Mouse (Mus musculus): ENCODE measurements around the gene Limch1. TPM values are rescaled to one million over a fixed set of nuclear protein-coding genes. Genes with fewer than 3 reads are reported as not detected.

Gene Limch1
- polyA plus RNA-seq, 1 experiment from 2014 or later = 37.5 TPM

DNA sequence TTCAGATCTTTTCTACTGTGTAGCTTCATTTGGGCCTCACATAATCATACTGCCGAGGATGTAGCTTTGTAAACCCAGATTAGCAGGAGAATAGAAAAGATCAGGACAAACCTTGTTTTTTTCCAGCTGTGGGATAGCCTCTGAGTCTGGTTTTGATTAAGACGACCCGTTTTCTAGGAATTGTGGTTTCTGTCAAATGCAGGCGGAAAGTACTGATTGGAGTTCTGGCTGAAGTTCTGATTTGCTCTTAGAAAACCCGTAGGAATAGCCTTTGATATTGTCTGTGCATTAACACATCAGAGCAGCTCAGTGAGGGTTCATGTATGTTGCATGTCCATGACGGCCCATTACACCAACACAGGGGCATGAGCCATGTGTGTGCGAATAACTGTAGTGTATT is 246.8 kb downstream of the Limch1 start:
- H3K27me3 ChIP-seq (ENCODE audit: insufficient read depth, low read length) = no peaks in the 10 kb centered on the region
- H3K4me3 ChIP-seq (ENCODE audit: low read length) = no peak overlapping the region
- no peak overlapping the region for H3K9ac ChIP-seq (replicated peaks; ENCODE audit: low read length)
- WGBS = 89% methylated on average over 7 of the region's 7 CpGs
- ATAC-seq (ENCODE audit: low FRiP score, low TSS enrichment) = no peak
- no peak overlapping the region for H3K4me2 ChIP-seq (replicated peaks; ENCODE audit: low read depth, low read length)
- 0 out of 2 replicates have a peak, but pooled peaks cover 2% of the 10 kb centered on the region for H3K36me3 ChIP-seq (ENCODE audit: insufficient read depth, low read length)
- peaks cover 15% of the 10 kb centered on the region for H3K4me1 ChIP-seq (ENCODE audit: insufficient read depth, low read length)
- H3K9me3 ChIP-seq (ENCODE audit: low read length) = no peaks in the 10 kb centered on the region
- no peak overlapping the region for H3K27ac ChIP-seq (ENCODE audit: low read length)

DNA sequence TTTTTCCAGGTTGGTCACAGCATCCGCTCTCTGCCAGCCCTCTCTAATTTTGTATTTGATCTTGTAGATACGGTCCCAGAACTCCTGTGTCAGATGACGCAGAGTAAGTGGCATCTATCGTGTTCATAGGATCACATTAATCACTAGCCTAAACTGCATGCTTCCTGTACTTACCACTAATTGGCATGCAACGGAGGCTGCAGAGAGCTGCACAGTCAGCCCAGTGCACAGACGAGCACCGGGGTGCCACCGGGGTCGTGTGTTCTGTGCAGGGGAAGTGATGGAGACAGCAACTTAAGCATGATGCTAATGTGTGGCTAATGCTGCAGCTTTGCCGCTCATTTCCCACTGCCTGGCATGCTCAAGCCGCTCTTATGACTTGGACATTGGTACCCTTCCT is 247.4 kb downstream of the Limch1 start:
- no peak overlapping the region for H3K4me2 ChIP-seq (replicated peaks; ENCODE audit: low read depth, low read length)
- no peak overlapping the region for H3K4me3 ChIP-seq (ENCODE audit: low read length)
- 65% methylated on average over 11 of the region's 11 CpGs for WGBS
- no peak for ATAC-seq (ENCODE audit: low FRiP score, low TSS enrichment)
- no peak overlapping the region for H3K9ac ChIP-seq (replicated peaks; ENCODE audit: low read length)
- H3K9me3 ChIP-seq (ENCODE audit: low read length) = no peaks in the 10 kb centered on the region
- H3K27me3 ChIP-seq (ENCODE audit: insufficient read depth, low read length) = no peaks in the 10 kb centered on the region
- no peak overlapping the region for H3K27ac ChIP-seq (ENCODE audit: low read length)
- H3K36me3 ChIP-seq (ENCODE audit: insufficient read depth, low read length) = no peaks in the 10 kb centered on the region
- H3K4me1 ChIP-seq (ENCODE audit: insufficient read depth, low read length) = peaks cover 17% of the 10 kb centered on the region

DNA sequence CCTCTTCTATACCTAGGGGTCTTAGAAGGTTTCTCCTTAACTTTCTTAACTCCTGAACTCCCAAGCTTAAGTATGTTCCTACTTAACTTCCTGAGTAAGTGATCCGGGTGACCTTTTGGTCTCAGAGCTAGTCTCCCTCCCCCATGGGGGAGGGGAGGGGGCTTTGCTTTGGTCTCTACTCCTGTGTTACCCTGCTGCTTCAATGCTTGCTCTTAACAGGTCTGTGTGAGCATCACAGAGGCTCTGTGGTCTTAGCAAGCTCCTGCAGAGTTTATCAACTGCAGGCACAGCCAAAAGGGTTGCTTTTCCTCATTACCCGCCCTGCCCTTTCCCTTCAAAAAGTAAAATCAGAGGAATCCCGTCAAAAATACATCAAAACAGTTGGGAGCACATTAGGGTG is 250.5 kb downstream of the Limch1 start:
- 0 out of 2 replicates have a peak, but pooled peaks cover 4% of the 10 kb centered on the region for H3K36me3 ChIP-seq (ENCODE audit: insufficient read depth, low read length)
- no peak overlapping the region for H3K4me3 ChIP-seq (ENCODE audit: low read length)
- no peaks in the 10 kb centered on the region for H3K27me3 ChIP-seq (ENCODE audit: insufficient read depth, low read length)
- H3K9me3 ChIP-seq (ENCODE audit: low read length) = no peaks in the 10 kb centered on the region
- no peak overlapping the region for H3K9ac ChIP-seq (replicated peaks; ENCODE audit: low read length)
- H3K4me2 ChIP-seq (replicated peaks; ENCODE audit: low read depth, low read length) = no peak overlapping the region
- 20% methylated on average over 3 of the region's 3 CpGs for WGBS
- H3K4me1 ChIP-seq (ENCODE audit: insufficient read depth, low read length) = peaks cover 17% of the 10 kb centered on the region
- no peak for ATAC-seq (ENCODE audit: low FRiP score, low TSS enrichment)
- no peak overlapping the region for H3K27ac ChIP-seq (ENCODE audit: low read length)

GRCm38 (mm10) chr5:66996886-66997599 is 251.4 kb downstream of the Limch1 start:
- no peak overlapping the region for H3K27ac ChIP-seq (ENCODE audit: low read length)
- WGBS = 6% methylated on average over 33 of the region's 33 CpGs

GRCm38 (mm10) chr5:66997600-66997930 is 251.9 kb downstream of the Limch1 start:
- Histone ChIP-seq H3K9me3 (ENCODE audit: low read length) (no peaks in the 10 kb centered on the region), H3K4me2 (replicated peaks; ENCODE audit: low read depth, low read length) (peak overlapping the region; percentile 80), H3K4me3 (ENCODE audit: low read length) (peak overlapping the region; percentile 48), H3K27me3 (ENCODE audit: insufficient read depth, low read length) (no peaks in the 10 kb centered on the region), H3K27ac (ENCODE audit: low read length) (no peak overlapping the region), H3K9ac (replicated peaks; ENCODE audit: low read length) (peak overlapping the region; percentile 62), H3K4me1 (ENCODE audit: insufficient read depth, low read length) (peaks cover 17% of the 10 kb centered on the region), H3K36me3 (ENCODE audit: insufficient read depth, low read length) (0 out of 2 replicates have a peak, but pooled peaks cover 15% of the 10 kb centered on the region)
- 27% methylated on average over 7 of the region's 7 CpGs for WGBS
- 0 out of 2 replicates have a peak, but pooled peaks have one; percentile 2 for ATAC-seq (ENCODE audit: low FRiP score, low TSS enrichment)

More at GRCm38 (mm10) chr5:66996886-66997599, 251.4 kb downstream of the Limch1 start:
- Histone ChIP-seq H3K4me1 (ENCODE audit: insufficient read depth, low read length) (peaks cover 17% of the 10 kb centered on the region), H3K4me2 (replicated peaks; ENCODE audit: low read depth, low read length) (peak overlapping the region; percentile 80), H3K9ac (replicated peaks; ENCODE audit: low read length) (peak overlapping the region; percentile 62), H3K36me3 (ENCODE audit: insufficient read depth, low read length) (0 out of 2 replicates have a peak, but pooled peaks cover 10% of the 10 kb centered on the region), H3K9me3 (ENCODE audit: low read length) (no peaks in the 10 kb centered on the region), H3K27me3 (ENCODE audit: insufficient read depth, low read length) (no peaks in the 10 kb centered on the region), H3K4me3 (ENCODE audit: low read length) (peak overlapping the region; percentile 48)
- peak; percentile 86 for ATAC-seq (ENCODE audit: low FRiP score, low TSS enrichment)

DNA sequence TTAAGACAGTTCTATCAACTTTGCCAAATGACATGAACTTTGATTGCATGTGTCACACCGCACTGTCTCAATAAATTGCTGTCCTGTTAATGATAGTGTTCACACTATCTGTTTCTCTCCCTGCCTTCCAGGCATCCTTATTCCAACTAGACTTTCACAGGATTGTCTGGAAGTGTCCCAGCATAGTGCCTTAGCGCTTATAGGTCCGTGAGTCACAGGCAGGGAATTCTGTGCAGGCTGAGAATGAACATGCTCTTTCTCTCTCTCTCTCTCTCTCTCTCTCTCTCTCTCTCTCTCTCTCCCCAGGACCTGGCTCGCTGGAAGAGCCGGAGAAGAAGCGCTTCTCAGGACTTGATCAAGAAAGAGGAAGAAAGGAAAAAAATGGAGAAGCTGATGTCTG is 252.7 kb downstream of the Limch1 start:
- no peak for ATAC-seq (ENCODE audit: low FRiP score, low TSS enrichment)
- no peak overlapping the region for H3K27ac ChIP-seq (ENCODE audit: low read length)
- no peak overlapping the region for H3K9ac ChIP-seq (replicated peaks; ENCODE audit: low read length)
- H3K4me2 ChIP-seq (replicated peaks; ENCODE audit: low read depth, low read length) = no peak overlapping the region
- WGBS = 75% methylated on average over 6 of the region's 6 CpGs
- peaks cover 17% of the 10 kb centered on the region for H3K4me1 ChIP-seq (ENCODE audit: insufficient read depth, low read length)
- 0 out of 2 replicates have a peak, but pooled peaks cover 16% of the 10 kb centered on the region for H3K36me3 ChIP-seq (ENCODE audit: insufficient read depth, low read length)
- H3K4me3 ChIP-seq (ENCODE audit: low read length) = no peak overlapping the region
- no peaks in the 10 kb centered on the region for H3K27me3 ChIP-seq (ENCODE audit: insufficient read depth, low read length)
- no peaks in the 10 kb centered on the region for H3K9me3 ChIP-seq (ENCODE audit: low read length)

GRCm38 (mm10) chr5:67002346-67002745 is 256.7 kb downstream of the Limch1 start:
- Histone ChIP-seq H3K36me3 (ENCODE audit: insufficient read depth, low read length) (0 out of 2 replicates have a peak, but pooled peaks cover 19% of the 10 kb centered on the region), H3K4me3 (ENCODE audit: low read length) (no peak overlapping the region), H3K27me3 (ENCODE audit: insufficient read depth, low read length) (no peaks in the 10 kb centered on the region), H3K4me2 (replicated peaks; ENCODE audit: low read depth, low read length) (no peak overlapping the region), H3K27ac (ENCODE audit: low read length) (no peak overlapping the region), H3K9me3 (ENCODE audit: low read length) (no peaks in the 10 kb centered on the region), H3K4me1 (ENCODE audit: insufficient read depth, low read length) (0 out of 2 replicates have a peak, but pooled peaks cover 3% of the 10 kb centered on the region), H3K9ac (replicated peaks; ENCODE audit: low read length) (no peak overlapping the region)
- no peak for ATAC-seq (ENCODE audit: low FRiP score, low TSS enrichment)
- 91% methylated on average over 6 of the region's 6 CpGs for WGBS

DNA sequence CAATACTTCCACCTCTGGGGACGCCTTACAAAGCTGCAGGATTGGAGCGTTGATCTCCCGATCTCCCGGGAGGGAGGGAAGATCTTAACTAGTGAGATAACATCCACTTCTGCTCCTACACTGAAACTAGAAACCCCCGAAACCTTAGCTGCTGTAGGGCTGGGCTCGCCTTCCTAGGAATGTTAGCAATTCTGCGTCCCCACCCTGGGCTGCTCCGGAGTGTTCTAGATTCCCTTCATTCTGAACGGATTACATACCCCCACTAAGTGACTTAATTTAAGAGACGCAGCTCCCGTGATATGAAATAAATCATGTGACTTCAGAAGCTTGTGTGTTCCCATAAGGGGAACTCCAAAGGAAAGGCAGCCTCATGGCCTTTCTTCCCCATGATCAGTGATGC is 259.0 kb downstream of the Limch1 start:
- Histone ChIP-seq H3K9ac (replicated peaks; ENCODE audit: low read length) (no peak overlapping the region), H3K27ac (ENCODE audit: low read length) (no peak overlapping the region), H3K4me3 (ENCODE audit: low read length) (no peak overlapping the region), H3K4me1 (ENCODE audit: insufficient read depth, low read length) (no peaks in the 10 kb centered on the region), H3K36me3 (ENCODE audit: insufficient read depth, low read length) (peaks cover 20% of the 10 kb centered on the region), H3K9me3 (ENCODE audit: low read length) (no peaks in the 10 kb centered on the region), H3K4me2 (replicated peaks; ENCODE audit: low read depth, low read length) (no peak overlapping the region), H3K27me3 (ENCODE audit: insufficient read depth, low read length) (no peaks in the 10 kb centered on the region)
- peak; percentile 57; the same call in 1 of the 2 replicates for ATAC-seq (ENCODE audit: low FRiP score, low TSS enrichment)
- 44% methylated on average over 11 of the region's 11 CpGs for WGBS

GRCm38 (mm10) chr5:67011043-67011870 is 265.6 kb downstream of the Limch1 start:
- peaks cover 5% of the 10 kb centered on the region for H3K36me3 ChIP-seq (ENCODE audit: insufficient read depth, low read length)
- H3K27ac ChIP-seq (ENCODE audit: low read length) = no peak overlapping the region
- 87% methylated on average over 16 of the region's 16 CpGs for WGBS
- H3K9me3 ChIP-seq (ENCODE audit: low read length) = no peaks in the 10 kb centered on the region
- no peaks in the 10 kb centered on the region for H3K4me1 ChIP-seq (ENCODE audit: insufficient read depth, low read length)
- H3K4me2 ChIP-seq (replicated peaks; ENCODE audit: low read depth, low read length) = no peak overlapping the region
- ATAC-seq (ENCODE audit: low FRiP score, low TSS enrichment) = no peak
- H3K27me3 ChIP-seq (ENCODE audit: insufficient read depth, low read length) = no peaks in the 10 kb centered on the region
- no peak overlapping the region for H3K9ac ChIP-seq (replicated peaks; ENCODE audit: low read length)
- H3K4me3 ChIP-seq (ENCODE audit: low read length) = no peak overlapping the region

- Histone ChIP-seq H3K27ac (ENCODE audit: low read length) (no peak overlapping the region), H3K36me3 (ENCODE audit: insufficient read depth, low read length) (peaks cover 5% of the 10 kb centered on the region), H3K4me1 (ENCODE audit: insufficient read depth, low read length) (no peaks in the 10 kb centered on the region), H3K9me3 (ENCODE audit: low read length) (no peaks in the 10 kb centered on the region), H3K4me2 (replicated peaks; ENCODE audit: low read depth, low read length) (no peak overlapping the region), H3K27me3 (ENCODE audit: insufficient read depth, low read length) (no peaks in the 10 kb centered on the region), H3K4me3 (ENCODE audit: low read length) (no peak overlapping the region), H3K9ac (replicated peaks; ENCODE audit: low read length) (no peak overlapping the region)
- 79% methylated on average over 4 of the region's 4 CpGs for WGBS
- no peak for ATAC-seq (ENCODE audit: low FRiP score, low TSS enrichment)
Measured at GRCm38 (mm10) chr5:67011985-67012384, 266.4 kb downstream of the Limch1 start.
